Mouse (Mus musculus) heart, adult 9 months (tissue): Measurements from ENCODE around the gene Them7.
A peak's percentile ranks its signal among the peaks of the same experiment; 100 is the strongest.

Source experiments
- DNase-seq, 2 experiments: peaks; one replicate each; pipeline ENCODE4 v3.0.0; 2022; ENCODE audit warnings: low spot score in 2 of 2

Gene Them7

GRCm38 (mm10) chr2:105416046-105416659 is 192.0 kb downstream of the Them7 start:
- no peak for DNase-seq

DNA sequence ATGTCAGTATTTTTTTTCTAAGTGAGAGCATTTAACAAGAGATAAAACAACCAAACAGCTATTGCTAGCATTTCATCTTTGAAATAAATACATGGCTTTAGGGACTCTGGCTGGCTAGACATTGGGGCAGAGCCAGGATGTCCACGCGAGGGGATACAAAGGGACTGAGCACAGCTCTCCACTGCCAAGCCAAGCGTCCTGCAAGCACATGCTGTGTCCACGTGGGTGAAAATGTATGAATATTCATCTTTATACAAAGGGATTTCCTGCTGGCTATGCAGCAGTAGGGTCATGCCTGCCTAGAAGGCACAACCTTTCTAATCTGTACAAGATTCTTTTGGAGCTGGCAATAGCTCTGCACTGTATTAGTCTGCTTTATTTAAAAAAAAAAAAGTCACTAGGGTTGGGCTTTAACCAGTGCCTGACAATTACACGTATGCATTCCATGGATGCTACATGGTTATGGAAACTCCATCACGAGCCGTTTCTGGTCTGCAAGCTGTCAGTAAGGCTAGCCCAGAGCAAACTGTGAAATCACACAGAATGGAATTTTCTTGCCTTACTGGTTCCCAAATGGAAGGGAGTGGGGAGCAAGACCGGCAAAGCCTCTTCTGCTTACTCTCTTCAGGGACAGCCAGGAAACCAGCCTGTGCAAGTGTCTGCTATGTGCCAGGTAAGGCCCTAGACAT is 192.7 kb downstream of the Them7 start:
- DNase-seq = no peak

DNA sequence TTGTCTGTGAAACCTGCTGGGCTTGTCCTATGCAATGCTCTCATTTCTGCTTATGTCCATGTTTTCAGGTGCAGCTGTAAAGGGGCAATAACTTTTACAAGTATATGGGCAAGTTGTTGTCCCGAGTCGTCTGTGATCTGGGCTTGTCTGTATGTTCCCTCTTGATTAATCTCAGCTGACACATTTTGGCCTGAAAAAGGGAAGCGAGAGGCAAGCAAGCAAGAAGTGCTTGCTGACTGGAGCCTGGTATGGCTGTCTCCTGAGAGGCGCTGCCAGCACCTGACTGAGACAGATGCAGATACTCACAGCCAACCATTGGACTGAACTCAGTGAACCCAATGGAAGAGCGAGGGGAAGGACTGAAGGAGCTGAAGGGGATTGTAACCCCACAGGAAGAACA is 193.5 kb downstream of the Them7 start:
- no peak for DNase-seq

- no peak for DNase-seq
Observed at GRCm38 (mm10) chr2:105418629-105419227, 194.6 kb downstream of the Them7 start.

DNA sequence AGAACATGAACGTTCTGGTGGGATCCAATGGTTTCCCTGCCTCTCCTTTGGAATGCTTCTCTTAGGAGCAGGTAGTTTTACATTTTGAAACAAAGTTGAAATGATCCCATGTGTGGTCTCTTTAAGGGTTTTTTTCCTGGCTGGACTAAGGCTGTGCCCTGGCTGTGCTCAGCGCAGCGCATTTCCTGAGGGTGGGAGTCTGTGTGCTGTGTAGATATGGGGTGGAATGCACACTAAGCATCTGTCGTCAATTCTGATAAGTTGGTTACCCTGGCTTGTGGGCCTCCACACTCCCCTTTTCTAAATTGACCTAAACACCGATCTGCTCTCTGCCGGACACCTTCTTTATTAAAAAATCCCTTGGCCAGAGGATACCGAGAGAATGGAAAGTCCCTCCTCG is 203.3 kb downstream of the Them7 start:
- DNase-seq = no peak

DNA sequence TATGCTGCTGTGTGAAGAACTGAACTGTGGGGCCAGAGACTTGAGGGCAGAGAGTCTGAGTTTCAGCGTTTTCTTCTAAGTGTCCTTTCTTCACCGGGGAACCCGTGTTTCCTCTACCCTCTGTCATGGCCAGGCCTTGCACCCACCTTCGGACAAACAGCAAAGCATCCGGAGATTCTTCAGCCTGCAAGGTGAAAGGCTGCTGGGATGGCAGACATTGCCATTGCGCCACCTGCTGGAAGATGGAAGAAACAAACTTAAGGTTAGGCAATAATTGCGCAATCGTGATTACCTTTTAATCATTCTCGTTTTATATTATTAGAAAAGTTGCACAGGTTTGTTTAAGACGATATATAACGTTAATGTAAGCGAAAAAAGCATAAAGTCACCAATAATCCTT is 203.9 kb downstream of the Them7 start:
- peak; percentile 15 to 62 for DNase-seq

DNA sequence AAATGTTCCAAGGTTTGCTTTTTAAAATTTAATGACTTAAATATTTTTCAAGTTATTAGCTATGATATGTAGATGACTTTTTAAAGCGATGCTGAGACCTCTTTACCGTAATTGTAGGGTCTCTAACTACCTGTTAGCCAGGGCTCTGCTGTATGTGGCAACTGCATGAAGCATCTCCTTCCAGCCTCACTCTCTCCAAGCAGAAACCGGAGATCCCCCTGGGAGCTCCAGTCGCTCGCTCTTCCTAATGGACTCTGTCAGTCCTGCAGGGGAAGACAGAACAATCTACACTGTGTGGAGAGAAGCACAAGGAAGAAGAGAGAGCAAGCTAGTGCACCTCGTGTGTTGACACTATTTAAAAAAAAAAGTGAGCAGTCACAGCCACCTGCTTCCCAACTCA is 204.3 kb downstream of the Them7 start:
- no peak for DNase-seq
